Mouse (Mus musculus) lung, postnatal 0 days (tissue): ENCODE measurements at regions not wholly inside any gene's neighbourhood (a gene's known extent, or its start where the extent isn't known, plus 50 kb on each side); places are given as distances from the start of the nearest gene placed in this dataset.

Experiments used
- CTCF ChIP-seq: IDR thresholded peaks from 2 replicates; pipeline ENCODE4 v1.5.1; 2016; ENCODE audit warnings: antibody characterized with exemption, mild to moderate bottlenecking
- EP300 ChIP-seq: IDR thresholded peaks from 2 replicates; pipeline ENCODE4 v1.6.1; 2016; ENCODE audit warnings: antibody characterized with exemption, mild to moderate bottlenecking, control low read depth

DNA sequence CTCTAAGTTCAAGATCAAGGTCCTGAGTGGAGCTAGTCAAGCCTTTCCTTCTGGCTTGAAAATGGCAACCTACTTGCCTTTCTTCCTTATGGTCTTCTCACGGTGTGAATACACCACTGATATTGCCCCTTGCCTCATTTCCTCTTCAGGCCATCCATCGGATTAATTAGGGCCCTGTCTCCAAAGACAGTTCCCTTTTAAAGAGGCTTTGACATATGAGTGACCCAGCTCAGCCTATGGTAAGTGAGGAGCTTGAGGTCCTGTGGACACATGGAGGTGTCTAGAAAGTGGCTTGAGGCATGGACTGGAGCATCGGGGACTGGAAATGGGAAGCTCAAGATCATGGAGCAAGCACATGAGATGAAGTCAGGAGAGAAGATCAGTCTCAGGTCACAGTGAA is 201.5 kb downstream of the Gm10260 start:
- TF ChIP-seq CTCF, result no peak
- no peak for TF ChIP-seq EP300
